Mouse (Mus musculus): ENCODE data around the gene Lpar1. TPM values are rescaled to one million over a fixed set of nuclear protein-coding genes. Genes with fewer than 3 reads are reported as not detected.

Gene Lpar1
- polyA plus RNA-seq, 1 experiment from 2014 or later: 15.9 TPM

GRCm38 (mm10) chr4:58521137-58521536 is 32.6 kb downstream of the Lpar1 start:
- H3K4me2 ChIP-seq: no peak overlapping the region
- no peaks in the 10 kb centered on the region for H3K4me1 ChIP-seq

DNA sequence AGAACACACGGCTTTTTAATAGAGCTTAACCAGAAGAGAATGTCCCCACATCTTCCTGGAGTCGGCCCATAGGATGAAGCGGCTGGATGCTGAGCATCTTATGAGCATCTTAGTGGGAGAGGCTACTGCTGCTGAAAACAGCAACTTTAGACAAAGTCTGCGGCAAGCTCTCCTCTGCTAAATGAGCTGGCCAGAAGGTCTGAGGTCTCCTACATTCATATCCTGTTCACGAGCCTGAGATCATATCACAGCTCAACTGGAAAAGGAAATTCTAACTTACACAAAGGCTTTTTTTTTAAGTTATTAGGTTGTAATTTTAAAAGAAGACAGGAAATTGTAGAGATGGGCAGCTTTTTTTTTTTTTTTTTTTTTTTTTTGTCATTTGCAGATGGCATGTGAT is 33.2 kb downstream of the Lpar1 start:
- ATAC-seq (ENCODE audit: low FRiP score): no peak
- Histone ChIP-seq H3K4me3 (replicated peaks) (no peak overlapping the region), H3K9ac (replicated peaks) (no peak overlapping the region), H3K4me1 (no peaks in the 10 kb centered on the region), H3K27me3 (replicated peaks) (no peaks in the 10 kb centered on the region), H3K27ac (replicated peaks) (no peak overlapping the region), H3K36me3 (no peaks in the 10 kb centered on the region), H3K9me3 (replicated peaks) (no peaks in the 10 kb centered on the region), H3K4me2 (no peak overlapping the region)
- WGBS: 91% methylated on average over 5 of the region's 5 CpGs

More at GRCm38 (mm10) chr4:58521137-58521536, 32.6 kb downstream of the Lpar1 start:
- Histone ChIP-seq H3K9me3 (replicated peaks) (no peaks in the 10 kb centered on the region), H3K9ac (replicated peaks) (no peak overlapping the region), H3K27ac (replicated peaks) (no peak overlapping the region), H3K36me3 (no peaks in the 10 kb centered on the region), H3K4me3 (replicated peaks) (no peak overlapping the region), H3K27me3 (replicated peaks) (no peaks in the 10 kb centered on the region)
- 87% methylated on average over 8 of the region's 8 CpGs for WGBS
- ATAC-seq (ENCODE audit: low FRiP score): no peak

DNA sequence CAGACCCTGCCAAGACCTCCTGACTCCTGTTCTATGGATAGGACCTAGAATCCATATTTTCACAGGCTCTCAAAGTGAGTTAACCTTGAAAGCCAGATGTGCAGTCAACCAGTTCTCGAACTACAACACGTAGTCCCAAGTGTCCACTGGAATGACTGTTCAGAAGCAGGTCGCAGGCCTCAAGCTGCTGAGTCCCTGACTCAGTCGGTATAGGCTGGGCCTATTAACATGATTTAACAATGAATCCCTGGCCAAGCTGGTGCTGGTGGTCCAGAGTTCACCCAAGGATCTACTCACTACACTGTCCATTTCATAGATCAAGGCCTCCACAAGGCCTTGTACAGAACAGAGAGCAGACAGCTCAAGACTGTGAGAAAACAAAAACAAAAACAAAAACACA is 33.8 kb downstream of the Lpar1 start:
- H3K9ac ChIP-seq (replicated peaks): no peak overlapping the region
- H3K4me3 ChIP-seq (replicated peaks): no peak overlapping the region
- H3K9me3 ChIP-seq (replicated peaks): no peaks in the 10 kb centered on the region
- no peak overlapping the region for H3K27ac ChIP-seq (replicated peaks)
- no peaks in the 10 kb centered on the region for H3K4me1 ChIP-seq
- ATAC-seq (ENCODE audit: low FRiP score): no peak
- no peak overlapping the region for H3K4me2 ChIP-seq
- WGBS: 89% methylated on average over 4 of the region's 4 CpGs
- H3K27me3 ChIP-seq (replicated peaks): no peaks in the 10 kb centered on the region
- no peaks in the 10 kb centered on the region for H3K36me3 ChIP-seq

DNA sequence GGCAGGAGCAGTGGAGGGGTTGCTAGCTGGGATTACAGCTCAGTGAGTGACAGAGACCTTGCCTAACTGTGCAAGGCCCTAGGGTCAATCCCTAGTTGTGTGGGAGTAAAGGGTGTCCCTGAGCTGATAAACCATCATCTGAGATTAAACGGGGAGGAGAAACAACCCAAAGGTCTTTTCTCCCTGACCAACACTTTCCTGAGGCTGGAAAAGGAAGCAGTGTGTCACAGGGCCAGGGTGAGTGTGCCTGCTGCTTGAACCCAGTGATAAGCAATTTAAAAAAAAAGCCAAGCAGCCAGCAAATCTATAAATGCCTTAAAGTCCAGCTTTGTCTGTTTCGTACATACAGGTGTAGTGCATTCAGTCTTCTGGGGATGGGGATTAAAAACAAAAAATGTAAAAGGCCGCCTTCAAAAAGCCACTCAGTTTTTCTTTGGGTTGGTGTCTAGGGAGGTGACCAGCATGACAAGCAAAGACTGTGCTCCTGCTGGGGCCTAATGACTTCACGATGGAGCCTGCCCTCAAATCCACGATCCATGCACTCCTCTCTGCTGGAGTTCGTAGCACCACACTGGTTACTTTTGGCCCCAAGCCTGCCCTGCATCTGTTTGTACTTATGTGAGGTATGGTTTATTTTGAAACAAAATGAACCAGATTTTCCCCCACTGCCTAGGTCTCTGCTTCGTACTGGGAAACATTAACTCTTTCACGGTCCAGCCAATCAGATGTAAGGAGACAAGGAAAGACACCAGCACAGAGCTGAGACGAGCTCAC is 35.3 kb downstream of the Lpar1 start:
- Histone ChIP-seq H3K27me3 (replicated peaks) (no peaks in the 10 kb centered on the region), H3K9ac (replicated peaks) (no peak overlapping the region), H3K4me1 (no peaks in the 10 kb centered on the region), H3K27ac (replicated peaks) (no peak overlapping the region), H3K4me2 (no peak overlapping the region), H3K36me3 (no peaks in the 10 kb centered on the region), H3K4me3 (replicated peaks) (no peak overlapping the region), H3K9me3 (replicated peaks) (no peaks in the 10 kb centered on the region)
- WGBS: 54% methylated on average over 9 of the region's 9 CpGs
- ATAC-seq (ENCODE audit: low FRiP score): no peak

GRCm38 (mm10) chr4:58516810-58517209 is 36.9 kb downstream of the Lpar1 start:
- no peaks in the 10 kb centered on the region for H3K4me1 ChIP-seq
- ATAC-seq (ENCODE audit: low FRiP score): no peak
- H3K27me3 ChIP-seq (replicated peaks): no peaks in the 10 kb centered on the region
- 77% methylated on average over 3 of the region's 3 CpGs for WGBS
- H3K9ac ChIP-seq (replicated peaks): no peak overlapping the region
- no peaks in the 10 kb centered on the region for H3K9me3 ChIP-seq (replicated peaks)
- no peak overlapping the region for H3K4me3 ChIP-seq (replicated peaks)
- no peak overlapping the region for H3K27ac ChIP-seq (replicated peaks)
- no peak overlapping the region for H3K4me2 ChIP-seq
- no peaks in the 10 kb centered on the region for H3K36me3 ChIP-seq

DNA sequence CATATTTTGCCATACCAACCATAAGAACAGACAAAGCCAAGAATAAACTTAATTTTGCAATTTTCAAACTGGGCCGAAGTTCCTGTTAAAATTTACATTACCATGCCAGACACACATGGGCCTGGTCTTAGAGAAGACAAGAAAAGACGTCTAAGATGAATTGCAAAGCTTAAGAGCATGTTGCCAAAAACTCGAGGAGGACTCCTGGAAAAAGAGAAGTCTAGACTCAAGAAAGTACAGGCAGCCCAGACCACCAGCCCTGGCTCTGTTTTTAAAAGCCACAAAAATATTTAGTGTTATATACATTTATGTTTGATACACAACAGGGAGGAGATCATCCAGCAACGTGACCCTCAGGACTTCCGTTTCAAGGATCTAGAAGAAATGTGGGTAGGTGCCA is 37.5 kb downstream of the Lpar1 start:
- Histone ChIP-seq H3K9ac (replicated peaks) (no peak overlapping the region), H3K27ac (replicated peaks) (no peak overlapping the region), H3K4me2 (no peak overlapping the region), H3K36me3 (no peaks in the 10 kb centered on the region), H3K4me3 (replicated peaks) (no peak overlapping the region), H3K4me1 (no peaks in the 10 kb centered on the region), H3K9me3 (replicated peaks) (no peaks in the 10 kb centered on the region), H3K27me3 (replicated peaks) (no peaks in the 10 kb centered on the region)
- 80% methylated on average over 5 of the region's 5 CpGs for WGBS
- ATAC-seq (ENCODE audit: low FRiP score): no peak

DNA sequence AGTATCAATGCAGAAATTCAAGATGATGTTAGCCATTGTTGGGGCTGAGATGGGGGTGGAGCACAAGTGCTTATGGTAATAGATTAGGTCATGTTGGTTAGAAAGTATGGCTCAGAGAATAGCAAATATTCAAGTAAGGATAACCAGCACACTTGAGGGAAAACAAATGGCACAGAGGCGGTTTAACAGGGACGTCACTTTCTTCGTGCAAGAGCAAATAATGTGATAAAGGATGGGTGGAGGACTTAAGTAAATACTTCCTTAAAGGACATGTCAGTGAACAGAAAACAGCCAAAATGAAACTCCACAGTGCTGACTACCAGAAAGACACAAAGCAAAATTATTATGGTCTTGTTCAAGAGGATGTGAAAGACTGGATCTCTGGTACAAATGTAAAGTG is 42.1 kb downstream of the Lpar1 start:
- H3K4me3 ChIP-seq (replicated peaks): no peak overlapping the region
- no peak overlapping the region for H3K9ac ChIP-seq (replicated peaks)
- H3K4me1 ChIP-seq: no peaks in the 10 kb centered on the region
- WGBS: 90% methylated on average over 3 of the region's 3 CpGs
- no peak for ATAC-seq (ENCODE audit: low FRiP score)
- no peaks in the 10 kb centered on the region for H3K9me3 ChIP-seq (replicated peaks)
- H3K27me3 ChIP-seq (replicated peaks): no peaks in the 10 kb centered on the region
- no peak overlapping the region for H3K4me2 ChIP-seq
- H3K27ac ChIP-seq (replicated peaks): no peak overlapping the region
- H3K36me3 ChIP-seq: no peaks in the 10 kb centered on the region

- Histone ChIP-seq H3K36me3 (no peaks in the 10 kb centered on the region), H3K4me1 (no peaks in the 10 kb centered on the region), H3K27me3 (replicated peaks) (no peaks in the 10 kb centered on the region), H3K9ac (replicated peaks) (no peak overlapping the region), H3K4me2 (no peak overlapping the region), H3K27ac (replicated peaks) (no peak overlapping the region), H3K9me3 (replicated peaks) (no peaks in the 10 kb centered on the region), H3K4me3 (replicated peaks) (no peak overlapping the region)
- ATAC-seq (ENCODE audit: low FRiP score): no peak
- WGBS: 60% methylated on average over 7 of the region's 7 CpGs
Measured at GRCm38 (mm10) chr4:58508833-58509232, 44.9 kb downstream of the Lpar1 start.

GRCm38 (mm10) chr4:58507536-58507935 is 46.2 kb downstream of the Lpar1 start:
- no peak overlapping the region for H3K4me2 ChIP-seq
- no peak overlapping the region for H3K4me3 ChIP-seq (replicated peaks)
- 90% methylated on average over 6 of the region's 6 CpGs for WGBS
- H3K27me3 ChIP-seq (replicated peaks): no peaks in the 10 kb centered on the region
- H3K4me1 ChIP-seq: no peaks in the 10 kb centered on the region
- no peaks in the 10 kb centered on the region for H3K9me3 ChIP-seq (replicated peaks)
- ATAC-seq (ENCODE audit: low FRiP score): no peak
- H3K27ac ChIP-seq (replicated peaks): no peak overlapping the region
- no peak overlapping the region for H3K9ac ChIP-seq (replicated peaks)
- H3K36me3 ChIP-seq: no peaks in the 10 kb centered on the region

GRCm38 (mm10) chr4:58506539-58507527 is 46.9 kb downstream of the Lpar1 start:
- Histone ChIP-seq H3K36me3 (no peaks in the 10 kb centered on the region), H3K27me3 (replicated peaks) (no peaks in the 10 kb centered on the region), H3K9me3 (replicated peaks) (no peaks in the 10 kb centered on the region), H3K4me2 (no peak overlapping the region), H3K4me1 (no peaks in the 10 kb centered on the region), H3K27ac (replicated peaks) (no peak overlapping the region), H3K4me3 (replicated peaks) (no peak overlapping the region), H3K9ac (replicated peaks) (no peak overlapping the region)
- ATAC-seq (ENCODE audit: low FRiP score): no peak
- 98% methylated on average over 4 of the region's 4 CpGs for WGBS

DNA sequence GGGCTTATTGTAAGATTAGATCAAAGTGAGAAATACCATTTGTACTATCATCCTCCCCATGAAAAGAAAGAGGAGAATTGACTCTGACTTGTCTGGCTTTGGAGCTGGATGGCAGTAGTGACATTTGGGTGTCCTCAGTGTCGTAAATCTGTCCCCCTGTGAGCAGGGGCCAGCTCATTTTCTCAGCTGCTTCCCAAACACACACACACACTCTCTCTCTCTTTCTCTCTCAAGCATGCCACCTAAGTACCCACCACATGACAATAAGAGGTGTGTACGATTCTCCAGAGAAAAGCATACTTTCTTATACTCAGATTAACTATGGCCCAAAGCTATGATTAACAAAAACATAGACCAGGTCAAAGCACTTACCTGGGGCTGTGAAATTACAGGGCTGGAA is 49.4 kb downstream of the Lpar1 start:
- Histone ChIP-seq H3K36me3 (no peaks in the 10 kb centered on the region), H3K9me3 (replicated peaks) (no peaks in the 10 kb centered on the region), H3K27me3 (replicated peaks) (no peaks in the 10 kb centered on the region), H3K4me2 (no peak overlapping the region), H3K9ac (replicated peaks) (no peak overlapping the region), H3K4me1 (peaks cover 10% of the 10 kb centered on the region), H3K27ac (replicated peaks) (no peak overlapping the region), H3K4me3 (replicated peaks) (no peak overlapping the region)
- WGBS: 80% methylated on average over 2 of the region's 2 CpGs
- ATAC-seq (ENCODE audit: low FRiP score): no peak
